Mouse (Mus musculus): ENCODE results near the gene Ly6g5b. TPM values are rescaled to one million over a fixed set of nuclear protein-coding genes. Genes with fewer than 3 reads are reported as not detected.

Gene Ly6g5b
- polyA plus RNA-seq, 1 experiment from 2014 or later = 1.1 TPM

DNA sequence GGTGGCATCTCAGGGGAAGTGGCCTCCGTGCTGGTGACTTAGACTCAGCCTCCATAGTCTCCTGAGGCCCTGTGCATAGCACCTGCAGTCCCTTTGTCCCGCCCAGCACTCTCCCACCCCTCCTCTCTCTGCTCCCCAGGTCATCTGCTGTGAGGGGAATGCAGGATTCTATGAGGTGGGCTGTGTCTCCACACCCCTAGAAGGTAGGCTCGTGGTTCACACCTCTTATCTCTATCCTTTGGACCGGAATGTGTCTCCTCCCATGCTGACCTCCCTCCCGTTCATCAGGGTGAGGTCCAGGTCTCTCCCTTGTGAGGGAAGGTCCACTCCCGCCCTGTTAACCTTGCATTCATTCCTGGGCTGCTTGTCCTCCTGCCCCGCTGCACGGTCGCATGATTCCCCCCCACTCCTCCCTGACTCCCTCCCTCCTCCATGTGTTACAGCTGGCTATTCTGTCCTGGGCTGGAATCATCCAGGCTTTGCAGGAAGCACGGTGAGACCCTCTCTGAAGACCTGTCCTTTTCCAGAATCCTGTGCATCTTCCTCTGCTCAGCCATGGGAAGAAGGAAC is 14.9 kb downstream of the Ly6g5b start:
- no peaks in the 10 kb centered on the region for H3K4me1 ChIP-seq
- peaks cover 79% of the 10 kb centered on the region for H3K36me3 ChIP-seq
- WGBS = 82% methylated on average over 10 of the region's 10 CpGs
- no peak overlapping the region for H3K4me2 ChIP-seq (replicated peaks)
- no peaks in the 10 kb centered on the region for H3K27me3 ChIP-seq (replicated peaks)
- no peak overlapping the region for H3K27ac ChIP-seq
- no peak overlapping the region for H3K4me3 ChIP-seq
- no peak for ATAC-seq (ENCODE audit: low FRiP score, low read depth)
- no peaks in the 10 kb centered on the region for H3K9me3 ChIP-seq
- H3K9ac ChIP-seq = no peak overlapping the region

DNA sequence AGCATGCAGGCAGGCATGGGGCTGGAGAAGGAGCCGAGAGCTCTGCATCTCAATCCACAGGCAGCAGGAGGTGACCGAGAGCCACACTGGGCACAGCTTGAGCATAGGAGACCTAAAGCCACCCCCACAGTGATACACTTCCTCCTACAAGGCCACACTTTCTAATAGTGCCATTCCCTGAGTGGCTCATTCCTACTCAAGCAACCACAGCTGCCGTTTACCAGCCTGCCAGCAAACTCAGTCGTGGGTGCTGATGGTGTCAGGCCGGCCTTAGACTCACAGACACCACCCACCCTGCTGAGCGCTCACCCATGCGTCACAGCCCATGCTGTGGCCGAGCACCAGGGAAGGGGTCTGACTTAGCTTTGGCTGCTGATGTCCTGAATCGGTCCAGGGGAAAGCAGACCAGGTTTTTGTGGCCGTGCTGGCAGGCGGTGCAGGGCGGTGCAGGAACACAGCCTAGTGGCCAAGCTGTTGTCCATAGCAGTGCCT is 18.0 kb downstream of the Ly6g5b start:
- Histone ChIP-seq H3K4me3 (no peak overlapping the region), H3K9ac (no peak overlapping the region), H3K4me2 (replicated peaks) (no peak overlapping the region), H3K27ac (no peak overlapping the region), H3K4me1 (no peaks in the 10 kb centered on the region), H3K9me3 (no peaks in the 10 kb centered on the region), H3K36me3 (peaks cover 91% of the 10 kb centered on the region), H3K27me3 (replicated peaks) (no peaks in the 10 kb centered on the region)
- no peak for ATAC-seq (ENCODE audit: low FRiP score, low read depth)
- 86% methylated on average over 12 of the region's 12 CpGs for WGBS

DNA sequence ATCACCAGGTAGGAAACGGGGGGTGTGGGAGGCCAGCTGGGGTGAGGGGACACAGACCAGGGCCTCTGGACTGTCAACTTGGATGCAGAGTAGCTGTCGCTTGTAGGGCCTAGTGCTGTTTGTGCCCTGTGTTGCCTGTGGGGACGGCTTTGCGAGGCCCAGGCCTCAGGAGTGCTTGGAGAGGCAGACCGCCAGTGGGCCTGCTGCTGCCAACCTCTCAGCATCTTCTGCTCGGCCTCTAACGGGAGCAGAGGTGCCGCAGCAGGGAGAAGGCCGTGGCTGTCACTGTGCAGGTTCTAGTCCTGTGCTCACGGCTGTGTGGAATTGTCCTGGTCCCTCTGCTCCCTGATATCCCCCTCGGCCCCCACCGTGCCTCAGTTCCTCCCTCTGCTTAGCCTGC is 18.6 kb downstream of the Ly6g5b start:
- Histone ChIP-seq H3K4me1 (no peaks in the 10 kb centered on the region), H3K36me3 (peaks cover 91% of the 10 kb centered on the region), H3K4me3 (no peak overlapping the region), H3K4me2 (replicated peaks) (no peak overlapping the region), H3K27me3 (replicated peaks) (no peaks in the 10 kb centered on the region), H3K9me3 (no peaks in the 10 kb centered on the region), H3K9ac (no peak overlapping the region), H3K27ac (no peak overlapping the region)
- ATAC-seq (ENCODE audit: low FRiP score, low read depth) = no peak
- 85% methylated on average over 12 of the region's 12 CpGs for WGBS

DNA sequence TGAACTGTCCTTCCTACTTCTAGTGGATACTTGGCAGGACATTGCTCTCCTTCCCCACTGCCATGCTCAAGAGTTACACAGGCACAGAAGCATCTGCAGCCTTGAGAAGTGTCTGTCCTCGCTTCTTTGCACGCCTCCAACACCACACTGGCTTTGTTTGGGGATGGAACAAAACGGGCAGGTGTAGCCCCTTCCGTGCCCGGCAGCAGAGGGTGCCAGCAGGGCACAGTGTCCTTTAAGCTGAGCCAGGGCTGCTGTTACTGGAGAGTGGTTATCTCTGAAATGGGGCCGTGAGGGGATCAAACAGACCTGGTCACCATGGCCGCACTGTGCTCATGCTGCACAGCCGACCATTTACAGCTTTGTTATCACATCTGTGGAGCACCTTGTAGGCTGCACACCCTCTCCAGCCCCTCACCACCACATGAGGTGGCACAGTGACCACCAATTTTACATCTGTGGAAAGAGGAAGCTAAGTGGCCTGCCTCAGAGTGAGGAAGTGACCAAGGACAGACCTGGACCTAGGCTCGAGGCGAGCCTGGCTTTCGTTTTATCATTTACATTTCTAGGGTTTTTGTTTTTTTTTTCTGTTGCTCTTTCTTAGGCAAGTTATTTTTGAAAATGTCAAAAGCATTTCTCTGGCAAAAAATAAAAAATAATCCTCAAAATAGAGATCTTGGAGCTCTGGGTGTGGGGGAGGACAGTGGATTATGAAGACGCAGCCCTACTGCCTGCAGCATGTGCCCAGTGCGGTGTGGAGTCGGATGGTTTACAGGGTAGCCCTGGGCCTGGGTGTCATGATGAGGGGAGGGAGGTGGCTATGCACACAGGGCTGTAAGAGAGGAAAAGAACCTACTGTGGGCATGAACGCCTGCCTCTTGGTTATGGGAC is 20.5 kb downstream of the Ly6g5b start:
- no peak overlapping the region for H3K4me2 ChIP-seq (replicated peaks)
- 0 out of 2 replicates have a peak overlapping the region, but pooled peaks have one; percentile 29 for H3K9ac ChIP-seq
- H3K9me3 ChIP-seq = no peaks in the 10 kb centered on the region
- peaks cover 12% of the 10 kb centered on the region for H3K4me1 ChIP-seq
- no peaks in the 10 kb centered on the region for H3K27me3 ChIP-seq (replicated peaks)
- no peak overlapping the region for H3K4me3 ChIP-seq
- H3K36me3 ChIP-seq = peaks cover 76% of the 10 kb centered on the region
- 93% methylated on average over 15 of the region's 15 CpGs for WGBS
- ATAC-seq (ENCODE audit: low FRiP score, low read depth) = no peak
- no peak overlapping the region for H3K27ac ChIP-seq

DNA sequence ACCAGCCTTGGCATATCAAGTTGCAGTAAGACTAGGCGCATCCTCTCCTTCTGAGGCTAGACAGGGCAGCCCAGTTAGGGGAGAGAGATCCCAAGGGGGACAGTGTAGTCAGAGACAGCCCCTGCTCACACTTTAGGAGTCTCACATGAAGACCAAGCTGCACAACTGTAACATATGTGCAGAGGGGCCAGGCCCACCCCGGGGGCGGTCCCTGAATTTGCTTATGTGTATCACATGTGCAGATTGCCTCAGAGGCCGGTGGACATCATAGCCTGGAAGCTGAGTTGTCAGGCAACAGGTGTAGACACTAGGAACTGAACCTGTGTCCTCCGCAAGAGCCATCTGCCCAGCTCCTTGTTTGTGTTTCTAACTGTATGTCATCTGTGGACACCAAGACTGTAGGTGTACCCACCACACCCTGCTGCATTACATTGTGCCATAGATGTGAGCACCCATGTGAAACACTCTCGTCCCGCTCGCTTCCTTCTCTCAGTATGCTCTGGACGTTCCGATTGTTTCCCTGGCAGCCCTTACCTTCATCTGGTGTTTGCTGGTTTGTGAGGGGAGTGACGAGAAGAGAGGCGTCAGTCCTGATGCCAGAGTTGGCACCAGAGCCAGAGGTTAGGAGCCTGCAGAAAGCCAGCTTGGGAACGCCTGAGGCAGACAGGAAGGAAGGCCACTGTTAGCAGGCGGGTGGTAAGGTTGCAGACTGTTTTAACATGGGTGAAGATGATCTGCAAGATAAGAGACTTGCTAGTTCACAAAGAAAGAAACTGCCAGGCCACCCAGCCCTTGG is 22.6 kb downstream of the Ly6g5b start:
- H3K27me3 ChIP-seq (replicated peaks) = no peaks in the 10 kb centered on the region
- no peak overlapping the region for H3K9ac ChIP-seq
- ATAC-seq (ENCODE audit: low FRiP score, low read depth) = no peak
- no peak overlapping the region for H3K4me3 ChIP-seq
- H3K36me3 ChIP-seq = peaks cover 59% of the 10 kb centered on the region
- H3K27ac ChIP-seq = no peak overlapping the region
- H3K9me3 ChIP-seq = no peaks in the 10 kb centered on the region
- 94% methylated on average over 14 of the region's 14 CpGs for WGBS
- H3K4me1 ChIP-seq = peaks cover 14% of the 10 kb centered on the region
- H3K4me2 ChIP-seq (replicated peaks) = no peak overlapping the region

DNA sequence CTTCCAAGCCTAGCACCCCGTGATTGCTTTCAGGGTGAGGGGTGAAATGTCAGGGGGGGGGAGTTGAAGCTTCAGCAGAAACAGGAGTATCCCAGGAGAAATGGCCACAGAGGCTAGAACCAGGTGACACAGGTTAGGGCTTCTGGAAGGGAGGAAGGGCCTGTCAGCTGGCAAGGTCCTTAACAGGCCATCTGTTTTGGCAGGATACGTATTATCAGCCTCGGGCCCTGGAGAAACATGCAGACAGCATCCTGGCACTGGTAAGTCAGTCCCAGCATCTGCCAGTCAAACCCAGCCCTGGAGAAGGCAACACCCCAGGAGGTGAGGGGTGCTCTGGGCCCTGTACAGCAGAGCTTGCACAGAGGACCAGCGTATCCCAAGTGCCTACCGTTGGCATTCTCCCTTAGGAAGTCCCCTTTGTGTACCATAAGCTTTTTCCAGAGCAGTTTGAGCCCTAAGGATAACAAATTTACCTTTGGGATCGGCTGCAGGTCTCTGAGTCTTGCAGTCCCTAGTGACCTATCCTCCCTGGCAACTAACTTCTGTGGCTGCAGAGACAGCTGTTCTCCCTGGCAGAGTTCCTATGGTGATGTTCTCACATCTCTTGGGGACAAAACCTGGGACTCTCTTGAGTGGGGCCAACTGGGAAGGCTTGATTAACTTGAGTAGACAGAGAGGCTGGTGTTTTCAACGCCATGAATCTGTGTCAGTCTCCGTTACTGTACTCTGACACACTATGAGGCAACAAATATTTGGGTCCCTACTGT is 24.9 kb downstream of the Ly6g5b start:
- Histone ChIP-seq H3K27me3 (replicated peaks) (no peaks in the 10 kb centered on the region), H3K27ac (peak overlapping the region; percentile 32; the same call in 1 of the 2 replicates), H3K4me2 (replicated peaks) (peak overlapping the region; percentile 66), H3K9ac (peak overlapping the region; percentile 88), H3K4me1 (peaks cover 14% of the 10 kb centered on the region), H3K9me3 (no peaks in the 10 kb centered on the region), H3K4me3 (peak overlapping the region; percentile 61), H3K36me3 (peaks cover 39% of the 10 kb centered on the region)
- WGBS = 72% methylated on average over 8 of the region's 8 CpGs
- no peak for ATAC-seq (ENCODE audit: low FRiP score, low read depth)

DNA sequence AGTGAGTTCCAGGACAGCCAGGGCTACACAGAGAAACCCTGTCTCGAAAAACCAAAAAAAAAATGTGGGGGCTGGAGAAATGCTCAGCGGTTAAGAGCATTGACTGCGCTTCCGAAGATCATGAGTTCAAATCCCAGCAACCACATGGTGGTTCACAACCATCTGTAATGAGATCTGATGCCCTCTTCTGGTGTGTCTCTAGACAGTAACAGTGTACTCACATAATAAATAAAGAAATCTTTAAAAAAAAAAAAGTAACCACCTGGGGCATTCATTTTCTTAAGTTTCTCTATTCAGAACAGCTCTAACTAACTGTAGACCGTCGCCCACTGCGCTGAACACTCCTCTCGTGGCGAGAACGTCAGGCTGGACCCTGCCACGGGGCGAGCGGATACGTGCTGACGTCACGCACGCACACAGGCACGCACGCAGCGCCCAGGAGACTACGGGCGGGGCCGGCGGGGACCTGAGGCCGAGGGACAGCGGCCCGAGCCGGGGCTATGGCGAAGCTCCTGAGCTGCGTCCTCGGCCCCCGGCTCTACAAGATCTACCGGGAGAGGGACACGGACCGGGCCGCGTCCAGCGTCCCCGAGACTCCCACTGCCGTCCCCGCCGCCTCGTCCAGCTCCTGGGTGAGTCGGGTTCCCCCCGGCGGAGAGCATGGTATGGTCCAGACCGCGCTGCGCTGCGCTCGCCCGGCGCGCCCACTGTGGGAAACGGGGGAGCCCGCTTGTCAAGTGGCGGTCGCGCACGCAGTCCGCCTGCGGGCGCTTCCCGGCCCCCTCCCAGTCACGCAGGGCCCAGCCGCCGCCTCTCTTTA is 26.2 kb downstream of the Ly6g5b start, which contains the start of gene Abhd16a:
Gene Abhd16a (plus strand): TSS at position 439 of the 820 bp plus-strand sequence.
- H3K4me2 ChIP-seq (replicated peaks) = peak within 1 kb of the TSS; percentile 66
- peak within 1 kb of the TSS; percentile 61 for H3K4me3 ChIP-seq
- 3% methylated on average over 67 of the region's 67 CpGs for WGBS
- peak; percentile 98 for ATAC-seq (ENCODE audit: low FRiP score, low read depth)
- H3K27ac ChIP-seq = peak within 1 kb of the TSS; percentile 87
- H3K36me3 ChIP-seq = peaks cover 27% of the 10 kb centered on the region
- no peaks in the 10 kb centered on the region for H3K9me3 ChIP-seq
- H3K9ac ChIP-seq = peak within 1 kb of the TSS; percentile 88
- H3K27me3 ChIP-seq (replicated peaks) = no peaks in the 10 kb centered on the region
- peaks cover 14% of the 10 kb centered on the region for H3K4me1 ChIP-seq

DNA sequence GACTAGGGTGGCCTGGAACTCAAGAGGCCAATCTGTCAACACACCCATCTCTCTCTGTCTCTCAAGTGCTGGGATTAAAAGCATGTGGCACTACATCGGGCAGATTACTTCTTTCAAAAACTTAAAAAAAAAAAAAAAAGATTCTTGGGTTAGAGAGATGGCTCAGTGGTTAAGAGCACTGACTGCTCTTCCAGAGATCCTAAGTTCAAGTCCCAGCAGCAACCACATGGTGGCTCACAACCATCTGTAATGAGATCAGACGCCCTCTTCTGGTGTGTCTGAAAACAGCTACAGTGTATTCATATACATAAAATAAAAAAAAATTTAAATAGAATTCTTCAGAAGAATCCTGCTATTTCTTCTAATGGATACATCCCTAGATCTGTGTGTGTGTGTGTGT is 27.1 kb downstream of the Ly6g5b start:
- no peak for ATAC-seq (ENCODE audit: low FRiP score, low read depth)
- Histone ChIP-seq H3K9me3 (no peaks in the 10 kb centered on the region), H3K27me3 (replicated peaks) (no peaks in the 10 kb centered on the region), H3K4me1 (peaks cover 14% of the 10 kb centered on the region), H3K9ac (no peak overlapping the region), H3K27ac (no peak overlapping the region), H3K36me3 (peaks cover 19% of the 10 kb centered on the region), H3K4me3 (no peak overlapping the region), H3K4me2 (replicated peaks) (no peak overlapping the region)
- WGBS = 55% methylated on average over 2 of the region's 2 CpGs

DNA sequence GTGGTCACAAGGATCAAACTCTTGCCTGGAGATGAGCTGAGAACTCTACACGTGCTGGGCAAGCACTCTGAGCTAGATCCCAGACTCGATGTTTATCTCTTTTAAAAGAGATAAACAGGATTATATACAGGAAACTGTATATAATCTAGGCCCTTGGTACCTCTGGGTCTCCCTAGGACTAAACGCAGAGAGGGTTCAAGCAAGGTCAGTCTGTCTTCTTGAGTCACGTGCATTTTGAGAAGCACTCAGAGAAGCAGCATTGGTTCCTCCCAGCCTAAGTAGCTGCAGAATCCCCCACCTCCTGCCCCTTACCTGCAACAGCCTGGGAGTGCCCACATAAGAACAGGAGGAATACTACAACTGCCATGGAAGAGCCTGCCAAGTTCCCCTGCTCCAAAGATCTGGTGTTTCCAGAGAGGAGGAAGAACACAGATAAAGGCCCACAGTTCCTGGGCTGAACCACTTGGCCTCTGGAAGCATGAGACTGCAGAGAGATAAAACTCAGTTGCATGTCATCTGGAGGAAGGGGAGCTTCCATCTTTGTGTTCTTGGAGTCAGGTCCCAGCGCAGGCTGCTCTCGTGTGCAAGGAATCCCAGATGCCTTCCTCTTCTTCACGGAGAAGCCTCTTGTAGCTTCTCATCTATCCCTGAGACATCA is 29.9 kb downstream of the Ly6g5b start, which contains the start of gene Ly6g6f:
Gene Ly6g6f (minus strand): TSS at position 403 of the 658 bp plus-strand sequence.
- Histone ChIP-seq H3K27me3 (replicated peaks) (no peaks in the 10 kb centered on the region), H3K36me3 (no peaks in the 10 kb centered on the region), H3K9me3 (no peaks in the 10 kb centered on the region), H3K4me2 (replicated peaks) (no peak within 1 kb of the TSS), H3K27ac (no peak within 1 kb of the TSS), H3K4me3 (no peak within 1 kb of the TSS), H3K4me1 (peaks cover 8% of the 10 kb centered on the region), H3K9ac (no peak within 1 kb of the TSS)
- no peak for ATAC-seq (ENCODE audit: low FRiP score, low read depth)
- 81% methylated on average over 7 of the region's 7 CpGs for WGBS

DNA sequence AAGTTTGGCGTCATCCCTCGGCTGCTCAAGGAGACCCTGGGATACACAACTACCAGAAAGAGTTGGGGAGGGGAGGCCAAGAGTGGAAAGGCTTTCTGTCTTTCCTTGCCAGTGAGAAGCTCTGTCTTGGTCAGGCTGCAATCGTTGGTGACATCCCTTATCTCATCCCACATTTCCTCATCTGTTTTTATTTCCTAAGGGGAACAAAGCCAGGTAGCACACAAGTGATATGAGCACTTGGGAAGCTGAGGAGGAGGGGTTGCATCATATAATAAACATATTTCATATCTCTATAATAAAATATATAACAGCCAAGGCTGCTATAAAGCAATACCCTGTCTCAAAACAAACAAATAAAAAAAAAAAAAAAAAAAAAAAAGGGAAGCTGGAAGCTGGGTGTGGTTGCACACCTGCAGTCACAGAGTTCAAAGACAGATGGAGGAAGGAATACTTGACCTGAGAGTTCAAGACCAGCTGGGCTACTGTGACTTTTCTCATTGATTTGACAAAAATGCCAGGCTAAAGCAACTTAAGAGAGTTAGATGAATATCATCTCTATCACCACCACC is 31.2 kb downstream of the Ly6g5b start:
- Histone ChIP-seq H3K4me3 (no peak overlapping the region), H3K27me3 (replicated peaks) (no peaks in the 10 kb centered on the region), H3K4me2 (replicated peaks) (no peak overlapping the region), H3K4me1 (no peaks in the 10 kb centered on the region), H3K9me3 (no peaks in the 10 kb centered on the region), H3K36me3 (no peaks in the 10 kb centered on the region), H3K27ac (no peak overlapping the region), H3K9ac (no peak overlapping the region)
- WGBS = 76% methylated on average over 3 of the region's 3 CpGs
- no peak for ATAC-seq (ENCODE audit: low FRiP score, low read depth)
